Mouse (Mus musculus) lung, postnatal 4 days (tissue): ENCODE measurements at regions not wholly inside any gene's neighbourhood (a gene's known extent, or its start where the extent isn't known, plus 50 kb on each side); places are given as distances from the start of the nearest gene placed in this dataset.
A peak's percentile ranks its signal among the peaks of the same experiment; 100 is the strongest.

Source experiments
- DNase-seq, 2 experiments: peaks; one replicate each; pipeline ENCODE4 v3.0.0; 2021

GRCm38 (mm10) chr3:136442099-136442498 is 116.2 kb upstream of the Bank1 start:
- peak; percentile 11 to 20 for DNase-seq

- DNase-seq = no peak
Observed at GRCm38 (mm10) chr3:136439907-136440645, 114.2 kb upstream of the Bank1 start.

- DNase-seq = no peak
Observed at GRCm38 (mm10) chr3:136439350-136439749, 113.5 kb upstream of the Bank1 start.

GRCm38 (mm10) chr3:136434407-136434806 is 108.5 kb upstream of the Bank1 start:
- DNase-seq = no peak

- no peak for DNase-seq
Observed at GRCm38 (mm10) chr3:136432072-136432471, 106.2 kb upstream of the Bank1 start.

GRCm38 (mm10) chr3:136427427-136427826 is 101.6 kb upstream of the Bank1 start:
- no peak for DNase-seq

GRCm38 (mm10) chr3:136426539-136427194 is 100.8 kb upstream of the Bank1 start:
- DNase-seq = no peak

GRCm38 (mm10) chr3:136421969-136422614 is 96.2 kb upstream of the Bank1 start:
- DNase-seq = no peak

- DNase-seq = no peak
Observed at GRCm38 (mm10) chr3:136405606-136406005, 79.7 kb upstream of the Bank1 start.

GRCm38 (mm10) chr3:136383282-136383681 is 57.4 kb upstream of the Bank1 start:
- no peak for DNase-seq

GRCm38 (mm10) chr3:136380644-136381043 is 54.8 kb upstream of the Bank1 start:
- no peak for DNase-seq

GRCm38 (mm10) chr3:136379741-136380398 is 54.0 kb upstream of the Bank1 start:
- DNase-seq = no peak

- no peak for DNase-seq
Observed at GRCm38 (mm10) chr3:136376893-136377292, 51.0 kb upstream of the Bank1 start.
